Mouse (Mus musculus) lung, adult 2 months (tissue): ENCODE measurements around the gene Maff.

Experiments
- CTCF ChIP-seq: fragments of 200-500 bp; IDR thresholded peaks from 2 replicates; pipeline ENCODE4 v1.5.1; 2011; ENCODE audit warnings: mild to moderate bottlenecking, low read length, control low read depth; ENCODE audit not compliant: insufficient read depth
- POLR2A ChIP-seq: fragments of 200-500 bp; IDR thresholded peaks from 2 replicates; pipeline ENCODE4 v1.6.1; 2011; ENCODE audit warnings: low read depth, mild to moderate bottlenecking, control low read depth, low read length, borderline replicate concordance; ENCODE audit errors: extremely low read depth

DNA sequence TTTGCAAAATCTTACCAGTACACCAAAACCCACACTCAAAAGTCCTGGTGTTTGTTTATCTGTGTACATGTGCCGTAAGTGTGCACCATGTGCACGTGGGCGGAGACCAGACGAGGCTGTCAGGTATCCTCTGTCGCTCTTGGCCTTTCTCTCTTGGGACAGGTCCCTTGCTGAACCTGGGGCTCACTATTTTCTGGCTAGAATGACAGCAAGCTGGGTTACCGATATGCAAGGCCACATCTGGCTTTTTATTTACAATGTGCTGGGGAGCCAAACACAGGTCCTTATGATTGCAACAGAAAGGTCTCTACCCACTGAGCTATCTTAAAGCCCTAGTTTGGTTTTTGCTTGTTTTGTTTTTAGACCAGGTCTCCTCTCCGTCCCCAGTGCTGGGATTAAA is 41.2 kb downstream of the Maff start:
- TF ChIP-seq POLR2A (no peak), CTCF (no peak)
